Mouse (Mus musculus): ENCODE measurements around the gene Wdr3. TPM values are rescaled to one million over a fixed set of nuclear protein-coding genes. Genes with fewer than 3 reads are reported as not detected.

Wdr3 gene
- polyA plus RNA-seq (2015; fragmentation: Nextera tagmentation; extraction: Ambion mirVana) = 35.2 and 40.3 TPM in 2 replicates

GRCm38 (mm10) chr3:100162315-100163105 lies at the start of gene Wdr3, which contains the start of gene Gdap2:
Wdr3 (minus strand) TSS chr3:100162407.
Gdap2 (plus strand) TSS chr3:100162381.
- Histone ChIP-seq H3K36me3 (peaks cover 26% of the 10 kb centered on the region), H3K4me2 (peak within 1 kb of the TSS; percentile 86), H3K4me3 (replicated peaks) (peak within 1 kb of the TSS; percentile 88), H3K27ac (peak within 1 kb of the TSS; percentile 95), H3K9ac (peak within 1 kb of the TSS; percentile 91), H3K4me1 (replicated peaks) (peaks cover 49% of the 10 kb centered on the region), H3K27me3 (no peaks in the 10 kb centered on the region), H3K9me3 (replicated peaks) (no peaks in the 10 kb centered on the region)
- DNase-seq (peak; percentile 89), ATAC-seq (ENCODE audit: low read depth) (peak; percentile 98)
- 2% methylated on average over 54 of the region's 55 CpGs for WGBS (ENCODE audit: insufficient replicate concordance)

GRCm38 (mm10) chr3:100206973-100207372 lies 44.8 kb upstream of the Wdr3 start:
- DNase-seq (no peak), ATAC-seq (ENCODE audit: low read depth) (no peak)
- Histone ChIP-seq H3K4me3 (replicated peaks) (no peak overlapping the region), H3K4me2 (no peak overlapping the region), H3K9me3 (replicated peaks) (no peaks in the 10 kb centered on the region), H3K9ac (no peak overlapping the region), H3K4me1 (replicated peaks) (no peaks in the 10 kb centered on the region), H3K27me3 (no peaks in the 10 kb centered on the region), H3K36me3 (peaks cover 40% of the 10 kb centered on the region), H3K27ac (no peak overlapping the region)
- WGBS (ENCODE audit: insufficient replicate concordance) = 56% methylated on average over 1 of the region's 1 CpGs

- peaks cover 63% of the 10 kb centered on the region for H3K36me3 ChIP-seq
- DNase-seq = no peak
Measured at GRCm38 (mm10) chr3:100201554-100201953, 39.3 kb upstream of the Wdr3 start.

GRCm38 (mm10) chr3:100194210-100194609 lies 32.0 kb upstream of the Wdr3 start:
- ATAC-seq (ENCODE audit: low read depth) = no peak
- Histone ChIP-seq H3K27me3 (no peaks in the 10 kb centered on the region), H3K36me3 (peaks cover 58% of the 10 kb centered on the region), H3K27ac (no peak overlapping the region), H3K9ac (no peak overlapping the region), H3K9me3 (replicated peaks) (no peaks in the 10 kb centered on the region), H3K4me3 (replicated peaks) (no peak overlapping the region), H3K4me2 (no peak overlapping the region), H3K4me1 (replicated peaks) (no peaks in the 10 kb centered on the region)
- no peak for DNase-seq
- 46% methylated on average over 5 of the region's 5 CpGs for WGBS (ENCODE audit: insufficient replicate concordance)

More at GRCm38 (mm10) chr3:100201554-100201953, 39.3 kb upstream of the Wdr3 start:
- H3K27ac ChIP-seq = no peak overlapping the region
- no peaks in the 10 kb centered on the region for H3K9me3 ChIP-seq (replicated peaks)
- no peaks in the 10 kb centered on the region for H3K4me1 ChIP-seq (replicated peaks)
- H3K4me2 ChIP-seq = no peak overlapping the region
- no peak overlapping the region for H3K9ac ChIP-seq
- no peak overlapping the region for H3K4me3 ChIP-seq (replicated peaks)
- WGBS (ENCODE audit: insufficient replicate concordance) = 88% methylated on average over 7 of the region's 7 CpGs
- no peak for ATAC-seq (ENCODE audit: low read depth)
- no peaks in the 10 kb centered on the region for H3K27me3 ChIP-seq

DNA sequence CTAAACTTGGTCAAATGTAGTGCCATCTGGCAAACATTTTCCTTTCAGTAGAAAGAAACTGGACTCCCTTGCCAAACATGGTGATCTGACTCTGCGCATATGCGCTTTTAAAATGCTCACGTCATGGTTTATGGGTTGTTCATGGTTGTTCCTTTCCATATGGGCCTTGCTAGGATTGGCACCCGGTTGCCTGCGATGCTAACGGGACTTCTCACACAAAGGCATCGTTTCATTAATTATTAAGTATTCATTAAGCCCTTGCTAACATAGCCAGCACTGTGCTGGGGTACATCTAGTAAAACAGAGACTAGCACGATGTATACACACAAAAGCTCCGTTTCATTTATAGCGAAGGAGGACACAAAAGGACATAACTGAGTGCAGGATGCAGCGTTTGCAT lies 27.7 kb upstream of the Wdr3 start:
- Histone ChIP-seq H3K9ac (no peak overlapping the region), H3K4me3 (replicated peaks) (no peak overlapping the region), H3K36me3 (peaks cover 58% of the 10 kb centered on the region), H3K27me3 (no peaks in the 10 kb centered on the region), H3K27ac (no peak overlapping the region), H3K4me2 (no peak overlapping the region), H3K9me3 (replicated peaks) (no peaks in the 10 kb centered on the region), H3K4me1 (replicated peaks) (no peaks in the 10 kb centered on the region)
- WGBS (ENCODE audit: insufficient replicate concordance) = 81% methylated on average over 11 of the region's 11 CpGs
- DNase-seq (no peak), ATAC-seq (ENCODE audit: low read depth) (no peak)

DNA sequence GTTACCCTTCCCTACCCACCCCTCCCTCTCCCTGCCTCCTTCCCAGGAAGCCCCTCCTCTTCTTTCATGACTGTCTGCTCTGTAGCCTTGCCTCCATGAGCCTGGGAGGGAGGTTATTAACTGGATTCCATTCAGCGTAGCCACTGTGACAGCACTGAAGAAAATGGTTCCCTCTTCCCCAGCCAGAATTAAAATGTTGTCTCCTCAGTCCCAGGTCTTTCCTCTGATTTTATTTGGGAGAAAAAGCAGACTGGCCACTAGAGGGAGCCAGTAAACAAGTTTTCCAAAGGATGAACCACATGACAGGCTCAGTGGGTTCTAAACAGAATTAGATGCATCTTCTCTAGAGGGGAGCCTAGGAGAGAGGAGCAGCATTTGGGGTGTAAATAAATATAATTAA lies 27.2 kb upstream of the Wdr3 start:
- no peak overlapping the region for H3K4me3 ChIP-seq (replicated peaks)
- H3K4me2 ChIP-seq = no peak overlapping the region
- no peaks in the 10 kb centered on the region for H3K4me1 ChIP-seq (replicated peaks)
- DNase-seq = peak; percentile 24
- no peak for ATAC-seq (ENCODE audit: low read depth)
- no peak overlapping the region for H3K9ac ChIP-seq
- H3K9me3 ChIP-seq (replicated peaks) = no peaks in the 10 kb centered on the region
- no peak overlapping the region for H3K27ac ChIP-seq
- H3K27me3 ChIP-seq = no peaks in the 10 kb centered on the region
- H3K36me3 ChIP-seq = peaks cover 56% of the 10 kb centered on the region
- WGBS (ENCODE audit: insufficient replicate concordance) = 48% methylated on average over 1 of the region's 1 CpGs

GRCm38 (mm10) chr3:100180471-100180870 lies 18.3 kb upstream of the Wdr3 start:
- H3K27ac ChIP-seq = no peak overlapping the region
- no peak for ATAC-seq (ENCODE audit: low read depth)
- H3K4me1 ChIP-seq (replicated peaks) = no peaks in the 10 kb centered on the region

DNA sequence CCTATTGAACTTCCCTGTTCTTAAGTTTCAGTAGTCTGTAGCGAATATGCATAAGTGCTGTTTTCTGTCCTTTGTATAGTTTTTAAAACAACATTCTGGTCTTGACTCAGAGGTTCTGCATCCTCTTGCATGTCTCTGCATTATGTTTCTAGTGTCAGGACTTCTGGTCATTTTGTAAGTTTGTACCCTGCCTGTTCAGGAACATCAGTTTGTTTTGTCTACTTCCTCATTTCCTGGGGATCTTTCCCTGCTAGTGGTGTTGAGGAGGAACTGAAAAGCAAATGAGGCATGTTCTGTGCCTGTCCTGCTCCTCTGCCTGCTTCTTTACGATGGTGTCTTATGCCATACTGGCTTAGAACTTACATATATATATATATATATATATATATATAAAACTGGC lies 13.8 kb upstream of the Wdr3 start:
- no peaks in the 10 kb centered on the region for H3K27me3 ChIP-seq
- H3K9me3 ChIP-seq (replicated peaks) = no peaks in the 10 kb centered on the region
- ATAC-seq (ENCODE audit: low read depth) = no peak
- no peak overlapping the region for H3K9ac ChIP-seq
- 64% methylated on average over 2 of the region's 2 CpGs for WGBS (ENCODE audit: insufficient replicate concordance)
- no peaks in the 10 kb centered on the region for H3K4me1 ChIP-seq (replicated peaks)
- no peak overlapping the region for H3K4me3 ChIP-seq (replicated peaks)
- no peak overlapping the region for H3K27ac ChIP-seq
- H3K4me2 ChIP-seq = no peak overlapping the region
- H3K36me3 ChIP-seq = peaks cover 65% of the 10 kb centered on the region
- DNase-seq = no peak

More at GRCm38 (mm10) chr3:100180471-100180870, 18.3 kb upstream of the Wdr3 start:
- Histone ChIP-seq H3K4me3 (replicated peaks) (no peak overlapping the region), H3K9me3 (replicated peaks) (no peaks in the 10 kb centered on the region), H3K36me3 (peaks cover 39% of the 10 kb centered on the region), H3K4me2 (no peak overlapping the region), H3K27me3 (no peaks in the 10 kb centered on the region), H3K9ac (no peak overlapping the region)
- 73% methylated on average over 3 of the region's 3 CpGs for WGBS (ENCODE audit: insufficient replicate concordance)
- no peak for DNase-seq

DNA sequence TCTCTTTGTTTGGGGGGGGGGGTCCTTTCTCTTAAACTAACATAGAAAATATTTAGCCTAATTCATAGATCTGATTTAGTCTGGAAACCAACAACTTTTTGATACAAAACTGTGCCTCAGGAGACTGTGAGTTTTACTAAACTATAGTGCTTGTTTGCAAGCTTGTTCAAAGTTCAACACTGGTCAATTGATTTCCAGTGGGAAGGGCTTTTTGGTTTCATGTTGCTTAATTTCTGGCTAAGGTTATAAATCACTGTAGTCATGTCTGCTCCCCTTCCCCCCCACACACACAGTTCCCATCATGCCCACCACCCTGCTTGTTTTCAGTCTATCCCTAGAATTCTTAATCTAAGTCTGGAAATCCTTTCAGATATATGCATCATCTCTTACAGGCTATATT lies 2.8 kb upstream of the Wdr3 start:
- H3K4me2 ChIP-seq = no peak overlapping the region
- peaks cover 49% of the 10 kb centered on the region for H3K4me1 ChIP-seq (replicated peaks)
- no peak for ATAC-seq (ENCODE audit: low read depth)
- H3K36me3 ChIP-seq = peaks cover 19% of the 10 kb centered on the region; the same call in 1 of the 2 replicates
- no peak overlapping the region for H3K4me3 ChIP-seq (replicated peaks)
- H3K9ac ChIP-seq = no peak overlapping the region
- no peak overlapping the region; the same call in 1 of the 2 replicates for H3K27ac ChIP-seq
- H3K27me3 ChIP-seq = no peaks in the 10 kb centered on the region
- H3K9me3 ChIP-seq (replicated peaks) = no peaks in the 10 kb centered on the region
- no peak for DNase-seq

GRCm38 (mm10) chr3:100163556-100163955 lies 1.3 kb upstream of the Wdr3 start:
- H3K4me2 ChIP-seq = peak overlapping the region; percentile 86

DNA sequence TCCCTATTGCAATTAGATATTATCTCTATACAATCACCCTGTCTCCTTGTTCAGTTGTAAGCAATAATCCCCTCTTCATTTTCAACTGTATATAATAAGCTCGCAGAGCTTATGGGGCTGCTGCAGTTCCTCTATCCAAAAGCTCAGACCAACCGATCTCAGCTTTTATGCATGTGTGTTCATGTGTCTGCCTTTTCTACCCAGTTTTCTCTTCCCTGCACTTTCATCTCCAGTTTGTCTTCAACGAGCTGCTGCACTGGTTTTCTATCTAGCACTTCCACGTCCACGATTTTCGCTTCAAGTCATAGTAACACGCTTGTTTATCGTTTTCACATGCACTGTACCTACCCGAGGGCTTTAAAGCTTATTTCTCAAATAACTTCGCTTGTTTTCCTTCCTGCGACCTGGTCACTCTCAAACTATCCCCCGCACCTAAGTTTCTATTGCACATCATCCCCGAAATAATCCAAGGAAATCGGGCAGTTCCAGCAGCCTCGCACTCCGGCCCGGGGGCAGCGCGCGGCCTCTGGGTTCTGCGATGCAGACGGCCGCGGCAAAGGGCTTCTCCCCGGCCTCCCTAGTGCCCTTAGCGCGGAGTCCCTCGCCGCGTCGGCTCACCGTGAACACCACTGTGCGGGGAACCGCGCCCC lies 417 bp downstream of the Wdr3 start:
- under 1% methylated on average over 35 of the region's 35 CpGs for WGBS (ENCODE audit: insufficient replicate concordance)
- peaks cover 34% of the 10 kb centered on the region for H3K36me3 ChIP-seq
- peaks cover 49% of the 10 kb centered on the region for H3K4me1 ChIP-seq (replicated peaks)
- DNase-seq (no peak), ATAC-seq (ENCODE audit: low read depth) (no peak)
- no peaks in the 10 kb centered on the region for H3K27me3 ChIP-seq
- peak overlapping the region; percentile 91 for H3K9ac ChIP-seq
- H3K4me2 ChIP-seq = peak overlapping the region; percentile 86
- peak overlapping the region; percentile 95 for H3K27ac ChIP-seq
- peak overlapping the region; percentile 88 for H3K4me3 ChIP-seq (replicated peaks)
- H3K9me3 ChIP-seq (replicated peaks) = no peaks in the 10 kb centered on the region

More at GRCm38 (mm10) chr3:100163556-100163955, 1.3 kb upstream of the Wdr3 start:
- H3K9ac ChIP-seq = no peak overlapping the region
- peak overlapping the region; percentile 88 for H3K4me3 ChIP-seq (replicated peaks)
- no peak for ATAC-seq (ENCODE audit: low read depth)
- no peaks in the 10 kb centered on the region for H3K9me3 ChIP-seq (replicated peaks)
- H3K4me1 ChIP-seq (replicated peaks) = peaks cover 49% of the 10 kb centered on the region
- DNase-seq = no peak
- 71% methylated on average over 2 of the region's 2 CpGs for WGBS (ENCODE audit: insufficient replicate concordance)
- H3K36me3 ChIP-seq = peaks cover 23% of the 10 kb centered on the region
- H3K27ac ChIP-seq = no peak overlapping the region
- H3K27me3 ChIP-seq = no peaks in the 10 kb centered on the region

Measured in liver, embryonic 13.5 days (tissue).